Mouse (Mus musculus): ENCODE measurements at regions not wholly inside any gene's neighbourhood (a gene's known extent, or its start where the extent isn't known, plus 50 kb on each side); places are given as distances from the start of the nearest gene placed in this dataset.

DNA sequence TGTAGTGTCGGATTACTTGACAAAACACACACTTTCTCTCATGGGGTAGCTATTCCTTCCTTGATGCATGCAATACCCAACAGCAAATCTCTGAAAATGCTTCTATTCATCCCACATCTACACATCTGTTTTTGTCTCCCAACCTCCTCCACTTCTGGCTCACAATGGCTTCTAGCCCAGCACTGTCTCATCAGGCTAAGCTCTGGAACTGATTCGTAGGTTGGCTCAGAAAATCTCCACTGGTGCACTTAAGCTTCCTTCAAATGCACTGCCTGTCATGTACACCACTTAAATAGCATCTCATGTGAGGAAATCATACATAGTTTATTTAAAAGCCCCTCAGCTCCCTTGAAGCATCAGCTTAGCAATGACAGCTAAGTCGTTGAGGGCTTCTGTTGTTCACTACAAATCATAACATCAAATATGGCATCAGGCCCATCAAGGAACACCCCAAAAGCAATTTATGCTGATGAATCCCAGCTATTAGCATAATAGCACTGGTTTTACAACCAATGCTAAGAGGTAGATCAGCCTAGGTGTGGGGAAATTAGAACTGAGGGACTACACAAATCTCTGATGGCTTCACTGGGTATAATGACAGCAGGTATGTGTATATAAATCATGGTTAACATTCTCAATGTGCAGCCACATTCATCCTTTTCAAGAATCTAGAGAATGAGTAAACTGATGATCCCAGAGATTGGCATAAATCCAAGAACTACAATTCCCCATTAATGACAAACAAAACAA lies 103.5 kb upstream of the Tusc1 start:
- DNase-seq: no peak

DNA sequence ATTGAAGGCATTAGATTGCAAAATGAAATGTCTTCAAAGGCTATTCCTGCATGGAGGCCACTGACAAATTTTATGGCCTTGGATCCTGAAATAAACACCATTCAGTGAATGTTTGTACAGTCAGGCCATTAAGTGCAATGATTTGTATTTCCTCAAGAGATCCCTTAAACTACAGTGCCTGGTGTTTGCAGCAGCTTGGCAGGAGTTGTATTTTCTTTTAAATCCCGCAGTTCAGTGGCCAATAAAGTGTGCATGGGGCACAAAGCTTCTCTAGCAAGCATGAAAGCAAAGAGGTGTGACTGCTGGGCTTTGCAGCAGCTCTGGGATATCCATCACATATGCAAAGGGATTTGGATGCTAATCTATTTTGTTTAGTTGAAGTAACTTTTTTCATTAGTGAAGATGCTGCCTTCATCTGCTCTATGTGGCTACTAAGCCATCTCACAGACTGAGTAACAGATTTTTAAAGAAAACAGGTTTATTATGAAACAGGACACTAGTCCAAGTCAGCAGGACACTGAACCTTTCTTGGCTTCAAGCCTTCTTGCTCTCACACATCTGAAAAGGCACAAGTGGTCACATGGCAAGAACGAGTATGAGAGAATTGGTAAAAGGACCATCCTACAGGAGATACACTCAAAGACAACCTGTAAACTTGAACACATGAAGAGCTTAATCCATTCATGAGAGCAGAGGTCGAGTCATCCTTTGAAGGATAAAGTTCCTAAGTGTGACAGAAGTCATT lies 102.2 kb upstream of the Tusc1 start:
- DNase-seq: no peak

DNA sequence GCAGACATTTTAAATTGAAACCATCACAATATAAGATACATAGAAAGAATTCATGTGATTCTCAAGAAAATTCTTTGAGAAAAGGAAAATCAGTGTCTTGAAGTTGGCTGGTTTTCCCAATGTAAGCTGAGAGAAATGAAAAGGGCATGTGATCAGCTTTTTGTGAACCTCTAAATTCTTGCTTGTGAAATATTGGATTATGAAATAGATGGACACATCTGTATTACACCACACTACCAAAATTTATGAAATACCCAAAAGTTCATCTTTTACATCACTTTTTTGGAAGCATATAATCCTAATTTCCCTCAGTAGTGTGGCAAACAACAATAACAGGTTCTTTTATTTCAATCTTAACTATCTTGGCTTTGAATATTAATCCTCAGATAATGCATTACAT lies 77.4 kb upstream of the Tusc1 start:
- DNase-seq: no peak

DNA sequence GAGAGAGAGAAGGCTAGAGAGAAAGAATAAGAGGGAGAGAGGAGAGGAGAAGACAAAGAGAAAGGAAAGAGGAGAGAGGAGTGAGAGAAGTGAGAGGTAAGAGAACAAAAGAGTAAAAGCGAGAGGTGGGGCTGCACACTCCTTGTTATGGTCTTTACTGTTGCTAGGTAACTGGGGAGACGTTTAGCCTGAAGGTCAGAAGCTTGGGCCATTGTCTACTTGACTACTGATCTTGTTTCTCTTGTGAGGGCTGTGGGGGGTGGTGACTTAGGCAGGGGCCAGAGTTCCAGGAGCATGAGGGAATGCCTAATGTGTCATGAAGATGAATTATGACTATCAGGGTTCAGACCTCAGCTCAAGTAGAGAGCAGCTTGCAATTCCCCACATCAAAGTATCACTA lies 71.6 kb upstream of the Tusc1 start:
- no peak for DNase-seq

DNA sequence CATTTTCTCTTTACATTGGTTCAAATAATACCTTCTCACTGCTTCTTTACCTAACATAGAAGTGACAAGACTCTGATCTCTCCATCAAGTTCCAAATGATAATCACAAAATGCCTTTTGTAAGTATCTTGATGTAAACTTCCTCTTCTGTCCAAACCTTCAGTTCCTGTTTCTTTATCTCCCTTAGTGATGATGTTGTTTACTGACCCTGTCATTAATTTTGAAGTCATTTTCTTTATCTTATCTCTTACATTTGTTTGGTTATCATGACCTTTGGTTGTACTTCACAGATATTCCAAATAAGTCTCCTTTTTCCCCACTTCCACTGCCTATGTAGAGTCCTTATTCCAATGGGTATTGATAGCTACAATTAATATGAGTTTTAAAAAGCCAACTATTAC lies 65.3 kb upstream of the Tusc1 start:
- no peak for DNase-seq

Data from kidney, adult 11 months (tissue).